Mouse (Mus musculus) lung, adult 2 months (tissue): ENCODE measurements at regions not wholly inside any gene's neighbourhood (a gene's known extent, or its start where the extent isn't known, plus 50 kb on each side); places are given as distances from the start of the nearest gene placed in this dataset.
"Not testable (repeated sequence)": the region's sequence is repeated elsewhere in the genome, so short reads cannot be mapped to it uniquely, and the experiment has no call there.

Experiments
- DNase-seq: peaks from one replicate; pipeline ENCODE4 v3.0.0; 2022
- H3K4me1 ChIP-seq: fragments of 200-500 bp; 2 replicates; pipeline ENCODE4 v1.6.1; 2011; ENCODE audit warnings: low read length; ENCODE audit not compliant: control insufficient read depth, insufficient read depth
- H3K4me3 ChIP-seq: fragments of 200-500 bp; replicated peaks from 2 replicates; pipeline ENCODE3; 2011; ENCODE audit warnings: low read depth, mild to moderate bottlenecking, control low read depth, low read length; ENCODE audit errors: extremely low read depth
- CTCF ChIP-seq: fragments of 200-500 bp; IDR thresholded peaks from 2 replicates; pipeline ENCODE4 v1.5.1; 2011; ENCODE audit warnings: mild to moderate bottlenecking, low read length, control low read depth; ENCODE audit not compliant: insufficient read depth
- POLR2A ChIP-seq: fragments of 200-500 bp; IDR thresholded peaks from 2 replicates; pipeline ENCODE4 v1.6.1; 2011; ENCODE audit warnings: low read depth, mild to moderate bottlenecking, control low read depth, low read length, borderline replicate concordance; ENCODE audit errors: extremely low read depth
- WGBS: fragments of 180-500 bp; shearing (Covaris S2); methylation state at CpG from one replicate; pipeline ENCODE4 v1.1.7; 2018; 5-methylcytosine and 5-hydroxymethylcytosine counted together

DNA sequence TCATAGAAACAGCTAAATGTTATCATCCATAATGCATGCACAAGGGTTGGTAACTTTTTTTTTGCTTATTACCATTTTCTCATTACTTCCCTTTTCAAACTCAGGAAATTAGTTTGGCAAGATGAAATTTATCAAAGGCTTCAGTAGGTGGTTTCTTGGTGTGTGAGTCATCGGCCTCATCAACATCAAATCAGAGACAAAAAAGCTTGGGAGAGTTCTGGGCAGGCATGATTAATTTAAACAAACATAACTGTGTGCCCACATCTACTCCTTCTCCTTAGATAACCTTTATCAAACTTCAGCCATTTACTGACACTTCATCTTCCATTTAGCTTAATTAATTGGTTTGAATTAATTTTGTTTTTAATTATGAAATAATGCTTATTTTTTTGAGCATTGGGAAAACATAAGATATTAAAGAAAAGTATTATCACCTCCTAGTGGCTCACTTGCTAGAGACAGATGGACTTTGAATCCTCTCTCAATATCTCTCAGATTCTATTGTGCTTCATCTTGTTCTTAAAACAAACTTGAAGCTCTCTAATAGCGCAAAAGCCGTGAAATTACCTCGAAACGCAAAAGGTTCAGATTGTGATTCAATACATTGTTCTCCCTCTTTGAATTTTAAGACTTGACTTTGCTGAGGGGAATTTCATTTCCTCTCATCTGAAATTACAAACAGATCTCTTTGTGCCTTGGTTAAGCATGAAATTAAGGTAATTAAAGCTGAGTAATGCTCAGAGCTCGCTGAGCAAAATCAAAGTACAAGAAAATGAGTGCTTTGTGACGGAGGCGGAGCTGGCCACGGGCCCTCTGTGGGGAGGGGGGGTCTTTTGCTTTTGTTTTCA is 158.7 kb upstream of the Bet1 start:
- TF ChIP-seq CTCF (no peak), POLR2A (no peak)
- 77% methylated on average over 9 of the region's 9 CpGs for WGBS
- no peak for DNase-seq
- Histone ChIP-seq H3K4me1 (no peaks in the 10 kb centered on the region), H3K4me3 (no peak overlapping the region)

DNA sequence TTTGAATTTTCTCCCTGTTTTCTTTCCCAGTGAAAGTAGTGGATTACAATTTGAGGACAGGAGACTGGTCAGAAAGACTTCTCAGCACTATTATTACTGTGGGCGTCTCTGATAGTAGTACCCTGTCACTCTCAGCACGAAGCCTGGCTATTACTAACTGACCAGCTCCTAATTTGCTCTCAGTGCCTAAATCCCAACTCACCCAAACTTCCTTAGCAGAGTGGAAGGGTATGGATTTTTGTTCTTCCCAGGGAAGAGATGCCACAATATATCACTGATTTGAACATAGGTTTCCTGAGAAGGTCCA is 159.3 kb upstream of the Bet1 start:
- Histone ChIP-seq H3K4me3 (no peak overlapping the region), H3K4me1 (no peaks in the 10 kb centered on the region)
- WGBS = 76% methylated on average over 2 of the region's 2 CpGs
- DNase-seq = no peak
- TF ChIP-seq CTCF (no peak), POLR2A (no peak)

DNA sequence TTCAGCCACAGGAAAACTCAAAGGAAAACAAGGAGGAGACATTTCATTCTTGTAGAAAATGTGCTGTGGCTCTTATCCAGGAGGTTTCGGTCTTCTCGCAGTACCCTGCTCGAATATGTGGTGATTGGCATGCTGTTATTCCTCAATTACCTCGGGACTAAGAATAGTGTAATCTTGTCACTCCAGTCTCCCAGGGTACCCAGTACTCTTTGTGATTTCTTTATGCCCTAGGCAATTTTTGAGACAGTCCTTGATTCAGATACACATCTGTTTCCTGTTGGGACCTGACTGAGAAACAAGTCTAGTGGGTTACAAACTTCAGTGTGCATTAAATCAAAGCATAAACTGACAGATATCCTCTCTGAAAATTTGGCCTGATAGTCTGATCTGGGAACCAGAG is 189.8 kb upstream of the Bet1 start:
- WGBS = 54% methylated on average over 4 of the region's 4 CpGs
- Histone ChIP-seq H3K4me1 (no peaks in the 10 kb centered on the region), H3K4me3 (no peak overlapping the region)
- DNase-seq = no peak
- TF ChIP-seq CTCF = no peak

GRCm38 (mm10) chr6:4277245-4277890 is 190.6 kb upstream of the Bet1 start:
- Histone ChIP-seq H3K4me3 (no peak overlapping the region), H3K4me1 (no peaks in the 10 kb centered on the region)
- no peak for DNase-seq
- WGBS = 60% methylated on average over 2 of the region's 2 CpGs
- TF ChIP-seq POLR2A (no peak), CTCF (no peak)

GRCm38 (mm10) chr6:4291380-4291779 is 204.6 kb upstream of the Bet1 start:
- WGBS = 61% methylated on average over 2 of the region's 2 CpGs
- TF ChIP-seq POLR2A (no peak), CTCF (no peak)
- H3K4me3 ChIP-seq = no peak overlapping the region
- DNase-seq = no peak
- H3K4me1 ChIP-seq = no peaks in the 10 kb centered on the region

- not testable (repeated sequence) for H3K4me3 ChIP-seq, DNase-seq, H3K4me1 ChIP-seq
These were observed 201.2 kb upstream of the Col1a2 start for GRCm38 (mm10) chr6:4303410-4303809.

DNA sequence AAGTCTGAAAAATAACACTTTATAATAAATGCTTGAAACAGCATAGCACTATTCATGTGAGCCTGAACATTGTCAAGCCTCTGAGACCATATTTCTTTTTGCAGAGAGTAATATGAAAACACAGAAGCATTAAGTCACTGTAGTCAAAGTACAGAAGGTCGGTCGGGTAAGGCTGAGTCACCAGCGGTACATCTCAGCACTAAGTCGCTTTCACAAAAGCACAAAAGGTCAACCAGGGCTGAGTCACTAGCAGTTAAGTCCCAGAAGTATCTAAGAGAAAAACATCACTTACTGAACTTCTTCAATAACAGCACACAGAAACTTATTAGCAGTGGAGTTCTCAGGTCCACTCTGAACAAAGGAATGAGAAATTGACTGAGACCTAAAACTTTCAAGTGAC is 154.7 kb upstream of the Col1a2 start:
- TF ChIP-seq CTCF (no peak), POLR2A (no peak)
- H3K4me3 ChIP-seq = no peak overlapping the region
- H3K4me1 ChIP-seq = no peaks in the 10 kb centered on the region
- WGBS = 76% methylated on average over 4 of the region's 4 CpGs
- DNase-seq = no peak

DNA sequence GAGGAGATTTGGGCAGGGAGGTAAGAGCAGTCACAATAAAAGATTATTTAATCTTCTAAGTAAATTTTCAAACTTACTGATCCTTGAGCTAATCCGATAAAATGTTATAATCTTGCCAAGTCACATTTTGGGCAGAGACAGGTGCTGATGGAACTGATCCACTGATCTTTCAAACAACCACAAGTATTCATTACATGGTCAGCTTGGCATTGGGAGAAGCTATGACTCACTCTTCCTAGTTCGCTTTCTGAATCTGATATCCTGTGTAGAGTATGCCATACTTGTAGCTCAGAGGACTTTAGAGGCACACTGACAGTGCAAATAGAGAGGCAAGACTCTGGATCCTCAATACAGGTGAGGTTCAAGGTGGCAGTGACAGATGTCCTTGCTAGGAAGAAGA is 142.4 kb upstream of the Col1a2 start:
- WGBS = 83% methylated on average over 2 of the region's 2 CpGs
- TF ChIP-seq POLR2A (no peak), CTCF (no peak)
- H3K4me1 ChIP-seq = no peaks in the 10 kb centered on the region
- DNase-seq = no peak
- no peak overlapping the region for H3K4me3 ChIP-seq

DNA sequence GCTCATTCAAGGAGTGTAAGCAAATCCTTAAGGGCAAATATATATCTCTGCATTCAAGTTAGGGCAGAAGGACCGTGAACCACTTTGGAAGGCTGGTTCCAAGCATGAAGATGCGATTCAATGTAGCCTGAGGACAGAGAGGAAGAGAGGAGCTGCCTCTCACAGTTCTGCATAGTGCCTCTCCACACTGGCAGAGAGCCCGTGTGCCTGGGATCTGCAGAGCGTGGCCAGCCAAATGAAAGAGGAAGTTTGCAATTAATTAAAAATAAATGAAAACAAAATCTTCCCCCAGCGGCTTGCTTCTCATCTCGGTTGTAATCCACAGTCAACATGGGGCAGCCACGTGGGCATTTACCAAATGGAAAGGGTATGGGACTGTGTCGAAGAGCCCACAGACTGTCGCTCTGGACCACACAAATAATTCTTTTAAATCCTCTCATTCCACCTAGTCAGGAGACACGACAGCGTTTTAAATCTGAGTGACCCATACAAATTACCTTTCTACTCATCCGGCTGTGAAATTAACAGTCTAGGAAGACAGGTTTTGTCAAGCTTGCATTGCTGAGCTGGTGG is 129.1 kb upstream of the Col1a2 start:
- DNase-seq = no peak
- Histone ChIP-seq H3K4me1 (no peaks in the 10 kb centered on the region), H3K4me3 (no peak overlapping the region)
- TF ChIP-seq POLR2A = no peak
- no peak for TF ChIP-seq CTCF
- WGBS = 48% methylated on average over 12 of the region's 12 CpGs

DNA sequence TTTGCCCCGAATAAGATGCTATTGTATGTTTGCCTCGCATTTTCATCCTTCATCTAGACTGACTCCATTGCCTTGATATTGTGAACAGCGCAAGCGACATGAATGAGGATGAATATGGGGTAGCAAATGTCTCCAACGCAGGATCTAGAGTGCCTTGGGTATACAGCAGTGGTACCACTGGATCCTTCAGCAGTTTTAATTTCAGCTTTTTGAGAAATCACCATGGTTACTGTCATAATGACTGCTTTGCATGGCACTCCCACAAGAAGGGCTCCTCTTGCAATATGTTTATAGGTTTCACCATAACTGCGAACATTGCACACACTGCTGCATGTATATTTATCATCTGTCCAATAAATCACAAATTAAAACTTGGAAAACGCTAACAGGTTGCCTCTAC is 107.8 kb upstream of the Col1a2 start:
- TF ChIP-seq CTCF = no peak
- TF ChIP-seq POLR2A = no peak
- DNase-seq = no peak
- no peaks in the 10 kb centered on the region for H3K4me1 ChIP-seq
- no peak overlapping the region for H3K4me3 ChIP-seq
- WGBS = 88% methylated on average over 7 of the region's 7 CpGs
